Mouse (Mus musculus): ENCODE results near the gene Prr5l. TPM values are rescaled to one million over a fixed set of nuclear protein-coding genes. Genes with fewer than 3 reads are reported as not detected.

Gene Prr5l
- polyA plus RNA-seq, 1 experiment = 0.06 TPM

DNA sequence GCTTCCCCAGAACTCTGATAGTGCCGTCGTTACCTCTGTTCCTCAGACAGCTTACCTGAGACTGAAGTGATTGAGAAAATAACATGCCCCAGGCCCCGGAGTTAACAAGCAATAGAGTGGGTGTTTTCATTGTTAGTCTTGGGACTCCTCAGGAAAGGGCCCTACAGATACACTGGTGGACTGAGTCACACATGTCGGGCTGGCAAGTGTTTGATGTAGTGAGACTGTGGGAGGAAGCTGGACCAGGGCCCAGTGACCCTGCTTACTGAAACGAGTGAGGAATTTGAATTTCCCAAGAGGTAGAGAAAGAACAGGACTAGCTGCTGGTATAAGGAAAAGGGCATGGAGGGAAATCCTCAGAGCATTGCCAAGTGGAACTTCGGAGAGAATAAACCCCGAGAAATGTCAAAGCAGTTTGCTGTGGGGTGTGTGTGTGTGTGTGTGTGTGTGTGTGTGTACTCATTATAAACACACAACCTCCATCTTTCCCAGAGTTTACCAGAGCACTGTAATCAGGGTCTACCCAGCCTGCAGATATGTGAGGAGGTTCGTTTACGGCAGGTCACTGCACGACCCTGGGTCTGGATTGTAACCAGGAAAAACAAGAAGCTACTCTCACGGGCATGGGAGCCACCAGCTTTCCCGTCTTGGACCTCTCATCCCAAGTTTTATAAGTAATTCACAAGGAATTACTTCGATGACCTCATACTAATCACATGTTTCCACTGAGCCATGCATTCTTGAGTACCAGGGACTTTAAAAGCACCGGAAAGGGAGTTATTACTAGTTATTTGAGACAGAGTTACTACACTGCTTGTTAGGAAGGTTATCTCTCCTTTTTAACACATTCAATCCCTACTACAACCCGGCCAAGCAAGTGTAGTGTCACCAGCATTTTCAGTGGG, 20.4 kb downstream of the Prr5l start:
- no peaks in the 10 kb centered on the region for H3K36me3 ChIP-seq (ENCODE audit: control insufficient read depth, insufficient read depth)
- H3K27me3 ChIP-seq (ENCODE audit: control insufficient read depth, insufficient read depth, insufficient read length) = no peaks in the 10 kb centered on the region
- TF ChIP-seq E2F4 (IDR thresholded peaks at IDR 0.05; ENCODE audit: insufficient read depth) (no peak), SRF (IDR thresholded peaks at IDR 0.05; ENCODE audit: control insufficient read depth, insufficient read length, low read depth) (no peak)
- H3K4me3 ChIP-seq = no peak overlapping the region
- H3K79me2 ChIP-seq (ENCODE audit: control insufficient read depth, insufficient read depth) = no peaks in the 10 kb centered on the region
- peak overlapping the region; percentile 60 for H3K4me2 ChIP-seq (ENCODE audit: low read depth)
- no peak overlapping the region for H3ac ChIP-seq (ENCODE audit: control insufficient read depth, insufficient read length)

DNA sequence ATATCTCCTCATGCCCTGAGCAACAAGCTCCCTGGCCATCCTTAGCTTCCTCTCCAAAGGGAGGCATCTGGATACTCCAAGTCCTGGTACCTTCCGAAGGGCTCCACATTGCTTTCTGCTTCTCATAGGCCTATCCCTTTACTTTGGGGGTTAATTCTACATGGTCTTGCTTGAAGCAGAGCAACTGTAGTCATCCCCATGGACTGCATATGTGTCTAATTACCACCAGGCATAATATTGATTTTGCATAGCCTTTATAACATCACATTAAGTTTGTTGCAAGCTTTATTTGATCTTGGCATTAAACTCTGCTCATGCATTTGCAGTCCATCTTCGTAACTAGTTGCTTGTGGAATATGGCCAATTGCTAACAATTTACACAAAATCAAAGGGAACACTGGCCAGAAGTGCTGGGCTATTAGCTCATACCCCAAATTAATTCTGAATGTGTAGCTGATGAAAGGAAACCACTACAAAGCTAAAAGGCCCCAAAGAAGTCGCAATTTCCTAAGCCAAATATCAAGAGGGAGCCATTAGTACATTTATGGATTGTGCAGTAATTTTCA, 21.8 kb downstream of the Prr5l start:
- Histone ChIP-seq H3K27me3 (ENCODE audit: control insufficient read depth, insufficient read depth, insufficient read length) (no peaks in the 10 kb centered on the region), H3K79me2 (ENCODE audit: control insufficient read depth, insufficient read depth) (no peaks in the 10 kb centered on the region), H3K36me3 (ENCODE audit: control insufficient read depth, insufficient read depth) (no peaks in the 10 kb centered on the region), H3K4me2 (ENCODE audit: low read depth) (no peak overlapping the region), H3ac (ENCODE audit: control insufficient read depth, insufficient read length) (no peak overlapping the region), H3K4me3 (no peak overlapping the region)
- no peak for TF ChIP-seq TCF3 (IDR thresholded peaks at IDR 0.05; ENCODE audit: insufficient read length, low read depth)
- no peak for TF ChIP-seq TCF12 (IDR thresholded peaks at IDR 0.05; ENCODE audit: insufficient read depth, poor library complexity, severe bottlenecking)
- no peak for TF ChIP-seq USF1 (IDR thresholded peaks at IDR 0.05; ENCODE audit: low read depth)
- TF ChIP-seq CEBPB (IDR thresholded peaks at IDR 0.05; ENCODE audit: insufficient read depth, poor library complexity, severe bottlenecking) = no peak
- no peak for TF ChIP-seq MYOG (IDR thresholded peaks at IDR 0.05; ENCODE audit: control insufficient read depth in 1 of 3, insufficient read depth in 1 of 3, insufficient read length in 2 of 3, low read depth in 2 of 3)
- no peak for TF ChIP-seq REST (IDR thresholded peaks at IDR 0.05; ENCODE audit: insufficient read depth, insufficient read length)
- TF ChIP-seq SRF (IDR thresholded peaks at IDR 0.05; ENCODE audit: control insufficient read depth, insufficient read length, low read depth) = no peak

DNA sequence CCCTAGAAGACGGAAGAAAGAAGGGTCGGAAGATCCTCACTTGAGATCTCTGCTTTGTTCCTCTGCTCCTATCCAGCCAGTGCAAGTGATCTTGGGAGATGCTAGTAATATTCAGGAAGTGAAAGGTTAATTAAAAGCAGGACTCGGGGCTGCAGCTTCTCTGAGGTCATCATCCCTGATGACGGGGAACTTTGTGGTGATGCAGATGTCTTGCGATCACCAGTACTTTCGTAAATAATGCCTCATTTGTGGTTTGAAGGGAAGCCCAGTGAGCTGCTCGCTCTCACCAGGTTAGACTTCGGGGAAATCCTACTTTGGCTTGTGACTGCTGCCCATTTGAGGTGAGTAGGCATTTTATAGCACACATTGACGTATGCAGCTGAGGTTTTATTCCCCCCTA, 26.7 kb downstream of the Prr5l start:
- Histone ChIP-seq H3ac (ENCODE audit: control insufficient read depth, insufficient read length) (no peak overlapping the region), H3K36me3 (ENCODE audit: control insufficient read depth, insufficient read depth) (no peaks in the 10 kb centered on the region), H3K4me3 (no peak overlapping the region), H3K79me2 (ENCODE audit: control insufficient read depth, insufficient read depth) (no peaks in the 10 kb centered on the region), H3K4me2 (ENCODE audit: low read depth) (no peak overlapping the region), H3K27me3 (ENCODE audit: control insufficient read depth, insufficient read depth, insufficient read length) (no peaks in the 10 kb centered on the region)
- TF ChIP-seq CEBPB (IDR thresholded peaks at IDR 0.05; ENCODE audit: insufficient read depth, poor library complexity, severe bottlenecking) (no peak), SRF (IDR thresholded peaks at IDR 0.05; ENCODE audit: control insufficient read depth, insufficient read length, low read depth) (no peak), POLR2A (IDR thresholded peaks at IDR 0.05; ENCODE audit: insufficient read length, low read depth) (no peak), TCF3 (IDR thresholded peaks at IDR 0.05; ENCODE audit: insufficient read length, low read depth) (no peak), MAX (IDR thresholded peaks at IDR 0.05; ENCODE audit: low read depth) (no peak), REST (IDR thresholded peaks at IDR 0.05; ENCODE audit: insufficient read depth, insufficient read length) (no peak), TCF12 (IDR thresholded peaks at IDR 0.05; ENCODE audit: insufficient read depth, poor library complexity, severe bottlenecking) (no peak), MYOG (IDR thresholded peaks at IDR 0.05; ENCODE audit: control insufficient read depth in 1 of 3, insufficient read depth in 1 of 3, insufficient read length in 2 of 3, low read depth in 2 of 3) (no peak)

DNA sequence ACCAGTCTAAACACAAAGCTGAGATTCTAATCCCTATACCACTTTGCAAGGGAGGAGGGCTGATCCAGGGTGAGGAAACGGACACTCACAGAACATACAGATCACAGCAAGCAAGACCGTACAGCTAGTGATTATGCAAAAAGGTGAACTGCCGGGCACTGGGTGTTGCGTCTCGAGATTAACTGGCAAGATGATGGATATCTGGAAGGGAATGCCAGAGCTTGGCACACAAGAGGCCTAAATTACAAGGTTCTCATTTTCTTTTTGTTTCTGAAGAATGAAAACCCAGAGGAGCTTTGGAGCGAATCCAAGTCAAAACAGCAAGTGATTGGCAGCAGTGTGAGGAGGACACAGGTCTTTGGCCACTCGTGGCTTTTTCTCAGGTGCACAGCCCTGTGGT, 28.0 kb downstream of the Prr5l start:
- no peak for TF ChIP-seq SRF (IDR thresholded peaks at IDR 0.05; ENCODE audit: control insufficient read depth, insufficient read length, low read depth)
- no peak for TF ChIP-seq TCF3 (IDR thresholded peaks at IDR 0.05; ENCODE audit: insufficient read length, low read depth)
- no peak for TF ChIP-seq TCF12 (IDR thresholded peaks at IDR 0.05; ENCODE audit: insufficient read depth, poor library complexity, severe bottlenecking)
- no peak for TF ChIP-seq E2F4 (IDR thresholded peaks at IDR 0.05; ENCODE audit: insufficient read depth)
- TF ChIP-seq REST (IDR thresholded peaks at IDR 0.05; ENCODE audit: insufficient read depth, insufficient read length) = no peak
- no peaks in the 10 kb centered on the region for H3K79me2 ChIP-seq (ENCODE audit: control insufficient read depth, insufficient read depth)
- no peak overlapping the region for H3K4me2 ChIP-seq (ENCODE audit: low read depth)
- no peak overlapping the region for H3K4me3 ChIP-seq
- no peak overlapping the region for H3ac ChIP-seq (ENCODE audit: control insufficient read depth, insufficient read length)
- H3K36me3 ChIP-seq (ENCODE audit: control insufficient read depth, insufficient read depth) = no peaks in the 10 kb centered on the region
- H3K27me3 ChIP-seq (ENCODE audit: control insufficient read depth, insufficient read depth, insufficient read length) = no peaks in the 10 kb centered on the region

DNA sequence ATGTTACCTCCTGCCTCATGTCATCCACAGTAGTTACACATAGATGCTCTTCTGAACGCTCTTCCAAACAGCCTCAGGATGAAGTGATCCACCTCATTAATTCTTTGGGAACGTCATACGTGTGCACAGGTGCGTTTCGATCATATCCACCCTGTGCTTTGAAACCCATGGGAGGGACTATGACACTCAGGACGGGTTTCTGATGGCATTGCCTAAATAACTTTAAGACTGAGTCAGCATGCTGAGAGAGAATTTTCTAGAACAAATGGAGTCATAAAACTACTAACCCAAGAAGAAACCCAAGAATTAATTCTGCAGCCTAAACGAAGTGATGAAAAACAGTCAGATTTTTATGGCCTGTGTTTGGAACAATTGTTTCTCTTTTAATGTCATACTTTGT, 40.1 kb downstream of the Prr5l start:
- peaks cover 4% of the 10 kb centered on the region for H3K27me3 ChIP-seq (ENCODE audit: control insufficient read depth, insufficient read depth, insufficient read length)
- H3K4me3 ChIP-seq = no peak overlapping the region
- H3ac ChIP-seq (ENCODE audit: control insufficient read depth, insufficient read length) = no peak overlapping the region
- no peaks in the 10 kb centered on the region for H3K36me3 ChIP-seq (ENCODE audit: control insufficient read depth, insufficient read depth)
- H3K79me2 ChIP-seq (ENCODE audit: control insufficient read depth, insufficient read depth) = no peaks in the 10 kb centered on the region
- no peak overlapping the region for H3K4me2 ChIP-seq (ENCODE audit: low read depth)
- TF ChIP-seq POLR2AphosphoS2 (IDR thresholded peaks at IDR 0.05; ENCODE audit: insufficient read length, low read depth) (no peak), MYOD1 (IDR thresholded peaks at IDR 0.05; ENCODE audit: control insufficient read depth in 1 of 3, insufficient read length in 2 of 3, low read depth in 2 of 3) (no peak)
